Mouse (Mus musculus) myocyte (in vitro differentiated cells): ENCODE measurements around the gene Gm960. TPM values are rescaled to one million over a fixed set of nuclear protein-coding genes. Genes with fewer than 3 reads are reported as not detected.

Source experiments
- H3K27me3 ChIP-seq: one replicate; pipeline ENCODE4 v1.6.1; 2011; ENCODE audit not compliant: control insufficient read depth, insufficient read depth, insufficient read length
- H3K36me3 ChIP-seq: one replicate; pipeline ENCODE4 v1.6.1; 2011; ENCODE audit not compliant: control insufficient read depth, insufficient read depth
- H3K4me2 ChIP-seq: one replicate; pipeline ENCODE4 v1.6.1; 2011; ENCODE audit warnings: low read depth, control low read depth
- H3K4me3 ChIP-seq: one replicate; pipeline ENCODE4 v1.5.1; 2011; ENCODE audit warnings: mild to moderate bottlenecking, control low read depth, moderate library complexity
- H3K79me2 ChIP-seq: one replicate; pipeline ENCODE4 v1.6.1; 2011; ENCODE audit not compliant: control insufficient read depth, insufficient read depth
- H3ac ChIP-seq: one replicate; pipeline ENCODE4 v1.6.1; 2011; ENCODE audit not compliant: control insufficient read depth, insufficient read length
- CEBPB ChIP-seq: IDR thresholded peaks from 2 replicates; pipeline ENCODE4 v1.6.1; 2011; ENCODE audit warnings: mild to moderate bottlenecking, moderate library complexity; ENCODE audit not compliant: poor library complexity, insufficient read depth, severe bottlenecking
- E2F4 ChIP-seq: IDR thresholded peaks from one replicate; pipeline ENCODE4 v1.6.1; 2011; ENCODE audit warnings: mild to moderate bottlenecking, control low read depth, moderate library complexity; ENCODE audit not compliant: insufficient read depth
- MAX ChIP-seq: IDR thresholded peaks from one replicate; pipeline ENCODE4 v1.6.1; 2011; ENCODE audit warnings: low read depth, mild to moderate bottlenecking, control low read depth
- MYOD1 ChIP-seq, 3 experiments: IDR thresholded peaks; one replicate each; pipeline ENCODE4 v1.6.1; 2011; ENCODE audit warnings: control low read depth in 2 of 3, low read depth in 2 of 3, mild to moderate bottlenecking in 2 of 3, moderate library complexity in 1 of 3; ENCODE audit not compliant: insufficient read length in 2 of 3, control insufficient read depth in 1 of 3
- MYOG ChIP-seq, 3 experiments: IDR thresholded peaks; one replicate each; pipeline ENCODE4 v1.6.1; 2011; ENCODE audit warnings: control low read depth in 2 of 3, low read depth in 2 of 3, mild to moderate bottlenecking in 2 of 3; ENCODE audit not compliant: insufficient read length in 2 of 3, control insufficient read depth in 1 of 3, insufficient read depth in 1 of 3
- POLR2A ChIP-seq: IDR thresholded peaks from one replicate; pipeline ENCODE4 v1.6.1; 2011; ENCODE audit warnings: low read depth, mild to moderate bottlenecking, control low read depth, moderate library complexity; ENCODE audit not compliant: insufficient read length
- POLR2AphosphoS2 ChIP-seq: IDR thresholded peaks from one replicate; pipeline ENCODE4 v1.6.1; 2011; ENCODE audit warnings: low read depth, control low read depth; ENCODE audit not compliant: insufficient read length
- REST ChIP-seq: IDR thresholded peaks from one replicate; pipeline ENCODE4 v1.6.1; 2011; ENCODE audit warnings: mild to moderate bottlenecking, control low read depth, moderate library complexity; ENCODE audit not compliant: insufficient read depth, insufficient read length
- SRF ChIP-seq: IDR thresholded peaks from one replicate; pipeline ENCODE4 v1.6.1; 2011; ENCODE audit warnings: low read depth; ENCODE audit not compliant: control insufficient read depth, insufficient read length
- TCF12 ChIP-seq: IDR thresholded peaks from one replicate; pipeline ENCODE4 v1.6.1; 2011; ENCODE audit warnings: mild to moderate bottlenecking, control low read depth; ENCODE audit not compliant: poor library complexity, insufficient read depth, severe bottlenecking
- TCF3 ChIP-seq: IDR thresholded peaks from one replicate; pipeline ENCODE4 v1.6.1; 2011; ENCODE audit warnings: low read depth, control low read depth; ENCODE audit not compliant: insufficient read length
- USF1 ChIP-seq: IDR thresholded peaks from one replicate; pipeline ENCODE4 v1.6.1; 2011; ENCODE audit warnings: low read depth, mild to moderate bottlenecking, control low read depth, moderate library complexity
- polyA plus RNA-seq: library from polyadenylated mRNA; unstranded; fragments of >200 nt; fragmentation: generic; extraction: Trizol; gene quantifications from one replicate; pipeline ENCODE4 v1.2.1, GENCODE M21; 2012; ENCODE audit warnings: missing spikeins

Gm960 gene
- 0.90 TPM for polyA plus RNA-seq

- Histone ChIP-seq H3K4me2 (peak within 1 kb of the TSS; percentile 89), H3K36me3 (no peaks in the 10 kb centered on the region), H3K79me2 (no peaks in the 10 kb centered on the region), H3K4me3 (peak within 1 kb of the TSS; percentile 22), H3K27me3 (no peaks in the 10 kb centered on the region), H3ac (no peak within 1 kb of the TSS)
- TF ChIP-seq USF1 (no peak), MYOG (IDR thresholded peaks at IDR 0.05; ENCODE audit: control insufficient read depth in 1 of 3, insufficient read depth in 1 of 3, insufficient read length in 2 of 3, low read depth in 2 of 3) (peak in 2 of 3 experiments; percentile 70 to 72), REST (no peak), POLR2AphosphoS2 (peak; percentile 45), POLR2A (peak; percentile 61), MYOD1 (IDR thresholded peaks at IDR 0.05; ENCODE audit: control insufficient read depth in 1 of 3, insufficient read length in 2 of 3, low read depth in 2 of 3) (peak in 2 of 3 experiments; percentile 82 to 93)
Measured at GRCm38 (mm10) chr19:4698205-4698677, at the start of gene Gm960. Gene Gm960 (minus strand): TSS chr19:4698668.

GRCm38 (mm10) chr19:4747631-4748312, 49.3 kb upstream of the Gm960 start:
- Histone ChIP-seq H3K4me3 (no peak overlapping the region), H3K27me3 (no peaks in the 10 kb centered on the region), H3ac (no peak overlapping the region), H3K79me2 (no peaks in the 10 kb centered on the region), H3K4me2 (no peak overlapping the region), H3K36me3 (no peaks in the 10 kb centered on the region)
- peak in 1 of 3 experiments; percentile 27 for TF ChIP-seq MYOD1 (IDR thresholded peaks at IDR 0.05; ENCODE audit: control insufficient read depth in 1 of 3, insufficient read length in 2 of 3, low read depth in 2 of 3)
- TF ChIP-seq SRF, result no peak
- peak in 1 of 3 experiments; percentile 67 for TF ChIP-seq MYOG (IDR thresholded peaks at IDR 0.05; ENCODE audit: control insufficient read depth in 1 of 3, insufficient read depth in 1 of 3, insufficient read length in 2 of 3, low read depth in 2 of 3)

- H3K4me2 ChIP-seq, result no peak overlapping the region
- no peak overlapping the region for H3K4me3 ChIP-seq
- no peaks in the 10 kb centered on the region for H3K36me3 ChIP-seq
- H3ac ChIP-seq, result no peak overlapping the region
- TF ChIP-seq POLR2AphosphoS2 (peak; percentile 39), E2F4 (no peak)
- H3K27me3 ChIP-seq, result no peaks in the 10 kb centered on the region
- no peaks in the 10 kb centered on the region for H3K79me2 ChIP-seq
Measured at GRCm38 (mm10) chr19:4746611-4747010, 48.1 kb upstream of the Gm960 start.

- no peak for TF ChIP-seq MYOD1 (IDR thresholded peaks at IDR 0.05; ENCODE audit: control insufficient read depth in 1 of 3, insufficient read length in 2 of 3, low read depth in 2 of 3)
- no peak for TF ChIP-seq MAX
- no peak for TF ChIP-seq POLR2AphosphoS2
- no peaks in the 10 kb centered on the region for H3K27me3 ChIP-seq
- H3K4me3 ChIP-seq, result no peak overlapping the region
- H3ac ChIP-seq, result no peak overlapping the region
- no peak overlapping the region for H3K4me2 ChIP-seq
- H3K79me2 ChIP-seq, result no peaks in the 10 kb centered on the region
- H3K36me3 ChIP-seq, result no peaks in the 10 kb centered on the region
Measured at GRCm38 (mm10) chr19:4745681-4746080, 47.2 kb upstream of the Gm960 start.

- no peak overlapping the region for H3K4me3 ChIP-seq
- no peaks in the 10 kb centered on the region for H3K79me2 ChIP-seq
- H3K4me2 ChIP-seq, result no peak overlapping the region
- no peaks in the 10 kb centered on the region for H3K27me3 ChIP-seq
- no peak overlapping the region for H3ac ChIP-seq
- no peaks in the 10 kb centered on the region for H3K36me3 ChIP-seq
- TF ChIP-seq CEBPB (no peak), TCF12 (no peak), MAX (no peak), POLR2AphosphoS2 (no peak), POLR2A (no peak), MYOD1 (IDR thresholded peaks at IDR 0.05; ENCODE audit: control insufficient read depth in 1 of 3, insufficient read length in 2 of 3, low read depth in 2 of 3) (no peak), SRF (no peak), USF1 (no peak), E2F4 (no peak), MYOG (IDR thresholded peaks at IDR 0.05; ENCODE audit: control insufficient read depth in 1 of 3, insufficient read depth in 1 of 3, insufficient read length in 2 of 3, low read depth in 2 of 3) (no peak), TCF3 (no peak), REST (no peak)
Measured at GRCm38 (mm10) chr19:4745057-4745456, 46.6 kb upstream of the Gm960 start.

- no peak for TF ChIP-seq MAX
- TF ChIP-seq USF1, result no peak
- TF ChIP-seq MYOD1 (IDR thresholded peaks at IDR 0.05; ENCODE audit: control insufficient read depth in 1 of 3, insufficient read length in 2 of 3, low read depth in 2 of 3), result no peak
- TF ChIP-seq CEBPB, result no peak
- H3ac ChIP-seq, result no peak overlapping the region
- H3K79me2 ChIP-seq, result no peaks in the 10 kb centered on the region
- H3K27me3 ChIP-seq, result no peaks in the 10 kb centered on the region
- no peaks in the 10 kb centered on the region for H3K36me3 ChIP-seq
- H3K4me2 ChIP-seq, result no peak overlapping the region
- H3K4me3 ChIP-seq, result no peak overlapping the region
Measured at GRCm38 (mm10) chr19:4744026-4744425, 45.6 kb upstream of the Gm960 start.
